In genomic region chr15:92347902-92348301, GRCm38 (mm10) we compare ENCODE assay signal across 11 mouse cellular contexts. TPM values are rescaled to one million over a fixed set of nuclear protein-coding genes. Genes with fewer than 3 reads are reported as not detected.
DNase-seq lines count a peak whose midpoint lies in the region; ATAC-seq and TF ChIP-seq lines count a peak whose summit lies in the region.
"Had no signal": no experiment of that assay in that cellular context is flagged by ENCODE, and none has a peak within 500 bp of the region (broad histone marks: within the 10 kb centered on the region; RNA-seq: fewer than 3 reads in every experiment).

No protein-coding gene starts in this region.

- H3K9me3 ChIP-seq in kidney, embryonic 16.5 days (ENCODE audit: low read length) = no peaks in the 10 kb centered on the region
- H3K9me3 ChIP-seq in forebrain, postnatal 0 days (ENCODE audit: low read length) = no peaks in the 10 kb centered on the region
- H3K9me3 ChIP-seq in midbrain, embryonic 11.5 days (ENCODE audit: control insufficient read depth, low read length) = no peaks in the 10 kb centered on the region

- no peak overlapping the region for H3K4me3 ChIP-seq in kidney, embryonic 16.5 days (ENCODE audit: low read length)
- no peak overlapping the region for H3K4me3 ChIP-seq in forebrain, postnatal 0 days (ENCODE audit: low read depth, low read length)
- no peak overlapping the region for H3K4me3 ChIP-seq in midbrain, embryonic 11.5 days (ENCODE audit: low read depth, low read length)

- no peak overlapping the region for H3K4me2 ChIP-seq in kidney, embryonic 16.5 days (replicated peaks; ENCODE audit: low read depth, low read length)
- H3K4me2 ChIP-seq in forebrain, postnatal 0 days (ENCODE audit: low read depth) = no peak overlapping the region
- no peak overlapping the region for H3K4me2 ChIP-seq in midbrain, embryonic 11.5 days
- H3K4me2 ChIP-seq: heart, embryonic 11.5 days had no signal

- no peak for DNase-seq in kidney, postnatal 25 days
- DNase-seq in brain, adult 2 months (ENCODE audit: low read depth, low spot score) = peak; percentile 47
- DNase-seq in forebrain, postnatal 0 days = peak; percentile 34
- peak; percentile 87 for DNase-seq in midbrain, embryonic 11.5 days (ENCODE audit: low spot score, missing footprints)
- DNase-seq in left cerebral cortex, adult 18-20 months (ENCODE audit: low spot score in 2 of 2) = no peak
- DNase-seq in urinary bladder, adult 2 months (ENCODE audit: low spot score) = no peak
- no peak for DNase-seq in left cerebral cortex, adult 11 months (ENCODE audit: low spot score)
- DNase-seq: kidney, adult 11 months had no signal

- no peaks in the 10 kb centered on the region for H3K4me1 ChIP-seq in kidney, embryonic 16.5 days (ENCODE audit: insufficient read depth, low read length)
- H3K4me1 ChIP-seq in forebrain, postnatal 0 days (ENCODE audit: insufficient read depth) = no peaks in the 10 kb centered on the region; the same call in 1 of the 2 replicates
- H3K4me1 ChIP-seq in midbrain, embryonic 11.5 days (ENCODE audit: control insufficient read depth, insufficient read depth, low read length) = peaks cover 13% of the 10 kb centered on the region

- no peak for TF ChIP-seq CTCF in forebrain, postnatal 0 days (IDR thresholded peaks at IDR 0.05; ENCODE audit: low read depth)

- H3K27me3 ChIP-seq in kidney, embryonic 16.5 days (ENCODE audit: insufficient read depth, low read length) = no peaks in the 10 kb centered on the region
- no peaks in the 10 kb centered on the region for H3K27me3 ChIP-seq in forebrain, postnatal 0 days (ENCODE audit: insufficient read depth, low read length)
- peaks cover 4% of the 10 kb centered on the region; the same call in 1 of the 2 replicates for H3K27me3 ChIP-seq in midbrain, embryonic 11.5 days (ENCODE audit: control insufficient read depth, insufficient read depth, low read length)
- H3K27me3 ChIP-seq: Patski had no signal

- H3K9ac ChIP-seq in kidney, embryonic 16.5 days (replicated peaks; ENCODE audit: low read length) = no peak overlapping the region
- H3K9ac ChIP-seq in forebrain, postnatal 0 days = no peak overlapping the region
- no peak overlapping the region for H3K9ac ChIP-seq in midbrain, embryonic 11.5 days (ENCODE audit: low read length)

- 19% methylated on average over 3 of the region's 3 CpGs for WGBS in kidney, embryonic 16.5 days
- 49% methylated on average over 3 of the region's 3 CpGs for WGBS in forebrain, postnatal 0 days
- 12% methylated on average over 3 of the region's 3 CpGs for WGBS in midbrain, embryonic 11.5 days

- H3K27ac ChIP-seq in kidney, embryonic 16.5 days (ENCODE audit: low read length) = no peak overlapping the region
- no peak overlapping the region for H3K27ac ChIP-seq in forebrain, postnatal 0 days (ENCODE audit: low read depth, low read length)
- H3K27ac ChIP-seq in midbrain, embryonic 11.5 days (ENCODE audit: low read depth, low read length) = no peak overlapping the region

- ATAC-seq in kidney, embryonic 16.5 days (ENCODE audit: low FRiP score, low TSS enrichment) = peak; percentile 95
- peak; percentile 84 for ATAC-seq in forebrain, postnatal 0 days
- peak; percentile 97 for ATAC-seq in midbrain, embryonic 11.5 days (ENCODE audit: low FRiP score)
- ATAC-seq: Patski had no signal

- no peaks in the 10 kb centered on the region for H3K36me3 ChIP-seq in kidney, embryonic 16.5 days (ENCODE audit: insufficient read depth, low read length)
- no peaks in the 10 kb centered on the region for H3K36me3 ChIP-seq in forebrain, postnatal 0 days (ENCODE audit: insufficient read depth)
- no peaks in the 10 kb centered on the region for H3K36me3 ChIP-seq in midbrain, embryonic 11.5 days (ENCODE audit: control insufficient read depth, insufficient read depth, low read length)

RNA-seq across cellular contexts. Expression of gene Pdzrn4, which starts 48.8 kb away (rescaled TPM):
- polyA plus RNA-seq in kidney, embryonic 16.5 days (2015; fragmentation: Nextera tagmentation; extraction: Ambion mirVana) = 2.9 and 3.1 TPM in 2 replicates
- 15.6 and 20.7 TPM in 2 replicates for total RNA-seq in forebrain, postnatal 0 days (2014; rRNA removed)
- polyA plus RNA-seq in forebrain, postnatal 0 days (2015; fragmentation: Nextera tagmentation; extraction: Ambion mirVana) = 12.4 and 16.3 TPM in 2 replicates
- 7.8 and 8.5 TPM in 2 replicates for polyA plus RNA-seq in midbrain, embryonic 11.5 days (2014; fragmentation: Nextera tagmentation; extraction: Ambion mirVana)
- 10 to 100 TPM in 1 of 2 experiments, 1 to 10 TPM in 1; 9.2 to 12.1 TPM for total RNA-seq in left cerebral cortex, adult 18-20 months (2021)
- 0.34 and 0.59 TPM in 2 replicates for polyA plus RNA-seq in urinary bladder, adult 2 months (2012; rRNA removed)
- polyA plus RNA-seq: Patski had no signal

Comparison
In these comparisons a context has a peak if more than half of its experiments do, and no peak if none do; other contexts are left out.
1. DNase-seq: peak in brain, adult 2 months (single experiment), forebrain, postnatal 0 days (single experiment) and midbrain, embryonic 11.5 days (single experiment); none in kidney, postnatal 25 days (0 of 2), left cerebral cortex, adult 18-20 months (0 of 2), urinary bladder, adult 2 months (single experiment) and left cerebral cortex, adult 11 months (single experiment).
2. Peak in every context shown above with its lines, with median percentiles within 50 percentile points of each other: ATAC-seq.